Mouse (Mus musculus): Measurements from ENCODE around the gene Man2a1. TPM values are rescaled to one million over a fixed set of nuclear protein-coding genes. Genes with fewer than 3 reads are reported as not detected.

The Man2a1 gene
- total and polyA plus RNA-seq, 3 experiments, result 4.7 to 18.5 (median 17.2) TPM

GRCm38 (mm10) chr17:64637868-64638537 lies 37.5 kb downstream of the Man2a1 start:
- H3K36me3 ChIP-seq (ENCODE audit: control insufficient read depth, insufficient read depth, low read length), result peaks cover 4% of the 10 kb centered on the region
- TF ChIP-seq CTCF (IDR thresholded peaks at IDR 0.05), result no peak
- no peak for TF ChIP-seq EP300 (IDR thresholded peaks at IDR 0.05; ENCODE audit: insufficient read depth, low read depth, low read length)
- TF ChIP-seq POLR2A (IDR thresholded peaks at IDR 0.05; ENCODE audit: insufficient read depth, low read depth, low read length), result no peak
- intact Hi-C loops (cut with DNase I), result no loop called here
- H3K4me1 ChIP-seq (ENCODE audit: control insufficient read depth, insufficient read depth, low read length), result no peaks in the 10 kb centered on the region
- WGBS, result 90% methylated on average over 8 of the region's 8 CpGs
- no peaks in the 10 kb centered on the region for H3K27me3 ChIP-seq (ENCODE audit: control insufficient read depth, insufficient read depth, low read length)
- 0 out of 2 replicates have a peak, but pooled peaks cover 2% of the 10 kb centered on the region for H3K79me2 ChIP-seq (replicated peaks; ENCODE audit: control insufficient read depth, insufficient read depth, low read length)
- DNase-seq, result no peak
- no peak overlapping the region for H3K27ac ChIP-seq
- no peak overlapping the region for H3K4me3 ChIP-seq
- no peak overlapping the region for H3K9ac ChIP-seq (ENCODE audit: low read depth, low read length)

DNA sequence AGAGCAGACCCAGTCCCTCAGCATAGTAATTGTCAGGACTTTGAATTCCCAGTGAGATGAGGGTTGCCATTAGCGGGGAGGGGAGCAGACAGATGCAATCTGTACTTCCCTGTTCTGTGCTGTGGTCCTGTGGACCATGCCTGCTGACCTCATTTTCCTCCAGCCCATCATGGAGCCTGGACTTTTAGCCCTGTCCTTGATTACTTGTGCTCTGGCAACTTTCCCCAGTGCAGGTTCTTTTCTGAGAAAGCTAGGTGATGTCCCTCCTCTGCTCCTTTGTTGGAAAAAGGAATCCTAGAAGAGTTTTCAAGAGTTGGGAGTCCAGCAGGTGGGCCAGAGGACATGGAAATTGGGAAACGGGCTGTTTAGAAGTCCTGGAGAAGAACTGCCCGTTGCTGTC lies 40.8 kb downstream of the Man2a1 start:
- Histone ChIP-seq H3K36me3 (ENCODE audit: control insufficient read depth, insufficient read depth, low read length) (no peaks in the 10 kb centered on the region), H3K79me2 (replicated peaks; ENCODE audit: control insufficient read depth, insufficient read depth, low read length) (0 out of 2 replicates have a peak, but pooled peaks cover 2% of the 10 kb centered on the region), H3K27ac (no peak overlapping the region), H3K4me1 (ENCODE audit: control insufficient read depth, insufficient read depth, low read length) (no peaks in the 10 kb centered on the region; the same call in 1 of the 2 replicates), H3K9ac (ENCODE audit: low read depth, low read length) (no peak overlapping the region), H3K4me3 (no peak overlapping the region), H3K27me3 (ENCODE audit: control insufficient read depth, insufficient read depth, low read length) (no peaks in the 10 kb centered on the region)
- WGBS, result 91% methylated on average over 3 of the region's 3 CpGs
- TF ChIP-seq POLR2A (IDR thresholded peaks at IDR 0.05; ENCODE audit: insufficient read depth, low read depth, low read length) (no peak), CTCF (IDR thresholded peaks at IDR 0.05) (no peak), EP300 (IDR thresholded peaks at IDR 0.05; ENCODE audit: insufficient read depth, low read depth, low read length) (no peak)
- no peak for DNase-seq
- intact Hi-C loops (cut with DNase I), result no loop called here

DNA sequence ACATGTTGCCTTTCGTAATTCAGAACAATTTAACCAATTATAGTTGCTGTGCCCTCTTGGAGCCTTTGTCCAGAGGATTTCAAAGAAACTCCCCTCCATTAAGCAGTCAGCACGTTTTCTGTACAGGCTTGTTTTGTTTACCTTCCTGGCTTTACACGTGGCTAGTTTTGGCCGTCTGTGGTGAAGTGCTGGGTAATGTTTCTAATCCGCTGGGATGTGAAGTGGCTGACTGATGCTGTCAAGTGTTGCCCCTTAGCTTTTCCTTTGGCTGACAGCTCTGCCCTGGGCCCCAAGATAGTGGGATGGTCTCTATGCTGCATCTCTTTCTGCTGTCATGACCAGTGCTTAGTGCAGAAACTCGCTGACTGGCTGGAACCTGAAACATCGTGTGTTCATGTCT lies 43.1 kb downstream of the Man2a1 start:
- intact Hi-C loops (cut with DNase I), result no loop called here

GRCm38 (mm10) chr17:64644888-64645605 lies 44.5 kb downstream of the Man2a1 start:
- no peak for DNase-seq
- no peak for TF ChIP-seq EP300 (IDR thresholded peaks at IDR 0.05; ENCODE audit: insufficient read depth, low read depth, low read length)
- TF ChIP-seq POLR2A (IDR thresholded peaks at IDR 0.05; ENCODE audit: insufficient read depth, low read depth, low read length), result no peak
- TF ChIP-seq CTCF (IDR thresholded peaks at IDR 0.05), result no peak
- 79% methylated on average over 8 of the region's 8 CpGs for WGBS
- no peak overlapping the region for H3K27ac ChIP-seq
- no peaks in the 10 kb centered on the region; the same call in none of the 2 replicates for H3K4me1 ChIP-seq (ENCODE audit: control insufficient read depth, insufficient read depth, low read length)
- H3K79me2 ChIP-seq (replicated peaks; ENCODE audit: control insufficient read depth, insufficient read depth, low read length), result 0 out of 2 replicates have a peak, but pooled peaks cover 2% of the 10 kb centered on the region
- H3K27me3 ChIP-seq (ENCODE audit: control insufficient read depth, insufficient read depth, low read length), result no peaks in the 10 kb centered on the region
- intact Hi-C loops (cut with DNase I), result no loop called here
- H3K9ac ChIP-seq (ENCODE audit: low read depth, low read length), result no peak overlapping the region
- no peak overlapping the region for H3K4me3 ChIP-seq
- H3K36me3 ChIP-seq (ENCODE audit: control insufficient read depth, insufficient read depth, low read length), result no peaks in the 10 kb centered on the region

More for the DNA sequence above, 43.1 kb downstream of the Man2a1 start:
- Histone ChIP-seq H3K9ac (ENCODE audit: low read depth, low read length) (no peak overlapping the region), H3K79me2 (replicated peaks; ENCODE audit: control insufficient read depth, insufficient read depth, low read length) (0 out of 2 replicates have a peak, but pooled peaks cover 2% of the 10 kb centered on the region), H3K4me3 (no peak overlapping the region), H3K36me3 (ENCODE audit: control insufficient read depth, insufficient read depth, low read length) (no peaks in the 10 kb centered on the region), H3K4me1 (ENCODE audit: control insufficient read depth, insufficient read depth, low read length) (no peaks in the 10 kb centered on the region; the same call in none of the 2 replicates), H3K27me3 (ENCODE audit: control insufficient read depth, insufficient read depth, low read length) (no peaks in the 10 kb centered on the region), H3K27ac (no peak overlapping the region)
- DNase-seq, result no peak
- TF ChIP-seq EP300 (IDR thresholded peaks at IDR 0.05; ENCODE audit: insufficient read depth, low read depth, low read length), result no peak
- no peak for TF ChIP-seq CTCF (IDR thresholded peaks at IDR 0.05)
- no peak for TF ChIP-seq POLR2A (IDR thresholded peaks at IDR 0.05; ENCODE audit: insufficient read depth, low read depth, low read length)
- WGBS, result 63% methylated on average over 7 of the region's 7 CpGs

- 63% methylated on average over 9 of the region's 9 CpGs for WGBS
- no peak for DNase-seq
- intact Hi-C loops (cut with DNase I), result no loop called here
Measured at GRCm38 (mm10) chr17:64647396-64647795, 46.9 kb downstream of the Man2a1 start.

More at GRCm38 (mm10) chr17:64647396-64647795, 46.9 kb downstream of the Man2a1 start:
- Histone ChIP-seq H3K79me2 (replicated peaks; ENCODE audit: control insufficient read depth, insufficient read depth, low read length) (no peaks in the 10 kb centered on the region), H3K9ac (ENCODE audit: low read depth, low read length) (no peak overlapping the region), H3K4me3 (no peak overlapping the region), H3K36me3 (ENCODE audit: control insufficient read depth, insufficient read depth, low read length) (peaks cover 2% of the 10 kb centered on the region; the same call in 1 of the 2 replicates), H3K27ac (no peak overlapping the region), H3K4me1 (ENCODE audit: control insufficient read depth, insufficient read depth, low read length) (no peaks in the 10 kb centered on the region; the same call in none of the 2 replicates), H3K27me3 (ENCODE audit: control insufficient read depth, insufficient read depth, low read length) (no peaks in the 10 kb centered on the region)
- TF ChIP-seq EP300 (IDR thresholded peaks at IDR 0.05; ENCODE audit: insufficient read depth, low read depth, low read length) (no peak), CTCF (IDR thresholded peaks at IDR 0.05) (no peak), POLR2A (IDR thresholded peaks at IDR 0.05; ENCODE audit: insufficient read depth, low read depth, low read length) (no peak)

Data from heart, adult 2 months (tissue).